9 mouse cellular contexts compared by ENCODE assay signal in genomic region chr7:135464689-135465259, GRCm38 (mm10). TPM values are rescaled to one million over a fixed set of nuclear protein-coding genes. Genes with fewer than 3 reads are reported as not detected.
DNase-seq lines count a peak whose midpoint lies in the region; ATAC-seq and TF ChIP-seq lines count a peak whose summit lies in the region.
"Had no signal": no experiment of that assay in that cellular context is flagged by ENCODE, and none has a peak within 500 bp of the region (broad histone marks: within the 10 kb centered on the region; RNA-seq: fewer than 3 reads in every experiment).

No protein-coding gene starts in this region.

- 35% methylated on average over 3 of the region's 3 CpGs for WGBS in kidney, adult 2 months
- 37% methylated on average over 3 of the region's 3 CpGs for WGBS in kidney, embryonic 15.5 days
- WGBS in hindbrain, embryonic 11.5 days = 40% methylated on average over 3 of the region's 3 CpGs
- 39% methylated on average over 3 of the region's 3 CpGs for WGBS in neural tube, embryonic 14.5 days

- H3K9me3 ChIP-seq in kidney, embryonic 15.5 days (replicated peaks) = no peaks in the 10 kb centered on the region
- H3K9me3 ChIP-seq in hindbrain, embryonic 11.5 days (ENCODE audit: control insufficient read depth, low read length) = no peaks in the 10 kb centered on the region
- no peaks in the 10 kb centered on the region for H3K9me3 ChIP-seq in neural tube, embryonic 14.5 days (ENCODE audit: control insufficient read depth, low read length)
- H3K9me3 ChIP-seq: liver, embryonic 13.5 days had no signal

- no peak overlapping the region for H3K4me3 ChIP-seq in kidney, adult 2 months (ENCODE audit: insufficient read depth, low read depth, low read length)
- H3K4me3 ChIP-seq in kidney, embryonic 15.5 days (replicated peaks) = no peak overlapping the region
- H3K4me3 ChIP-seq in hindbrain, embryonic 11.5 days (ENCODE audit: low read depth, low read length) = no peak overlapping the region
- H3K4me3 ChIP-seq in neural tube, embryonic 14.5 days (ENCODE audit: low read depth, low read length) = no peak overlapping the region
- H3K4me3 ChIP-seq: liver, embryonic 13.5 days had no signal

- DNase-seq in kidney, adult 2 months = peak; percentile 40
- peak; percentile 49 for DNase-seq in R1 (ENCODE audit: low read depth, low spot score)
- DNase-seq in hindbrain, embryonic 11.5 days (ENCODE audit: low spot score) = peak; percentile 80
- peak; percentile 35 to 58 for DNase-seq in left cerebral cortex, postnatal 36 days (ENCODE audit: low spot score in 2 of 2)
- no peak for DNase-seq in spleen, postnatal 4 days (ENCODE audit: low spot score in 2 of 2)
- DNase-seq: liver, embryonic 13.5 days had no signal

- H3K27me3 ChIP-seq in kidney, adult 2 months (replicated peaks; ENCODE audit: control insufficient read depth, insufficient read depth, low read length) = no peaks in the 10 kb centered on the region
- peaks cover 19% of the 10 kb centered on the region; the same call in 1 of the 2 replicates for H3K27me3 ChIP-seq in kidney, embryonic 15.5 days
- H3K27me3 ChIP-seq in hindbrain, embryonic 11.5 days (ENCODE audit: control insufficient read depth, insufficient read depth, low read length) = no peaks in the 10 kb centered on the region
- no peaks in the 10 kb centered on the region for H3K27me3 ChIP-seq in neural tube, embryonic 14.5 days (ENCODE audit: control insufficient read depth, insufficient read depth, low read length)

- no peaks in the 10 kb centered on the region for H3K4me1 ChIP-seq in kidney, adult 2 months (ENCODE audit: control insufficient read depth, insufficient read depth, low read length)
- peaks cover 9% of the 10 kb centered on the region for H3K4me1 ChIP-seq in kidney, embryonic 15.5 days
- no peaks in the 10 kb centered on the region for H3K4me1 ChIP-seq in hindbrain, embryonic 11.5 days (replicated peaks; ENCODE audit: control insufficient read depth, insufficient read depth, low read length)
- H3K4me1 ChIP-seq in neural tube, embryonic 14.5 days (ENCODE audit: control insufficient read depth, insufficient read depth, low read length) = no peaks in the 10 kb centered on the region
- H3K4me1 ChIP-seq: liver, embryonic 13.5 days had no signal

- no peak for TF ChIP-seq POLR2A in kidney, adult 2 months (IDR thresholded peaks at IDR 0.05; ENCODE audit: low read depth, low read length)

- no peak overlapping the region for H3K4me2 ChIP-seq in kidney, embryonic 15.5 days
- H3K4me2 ChIP-seq in hindbrain, embryonic 11.5 days (replicated peaks; ENCODE audit: low read depth, low read length) = no peak overlapping the region
- no peak overlapping the region for H3K4me2 ChIP-seq in neural tube, embryonic 14.5 days (ENCODE audit: low read depth, low read length)
- H3K4me2 ChIP-seq: liver, embryonic 13.5 days had no signal

- H3K9ac ChIP-seq in kidney, embryonic 15.5 days = no peak overlapping the region
- H3K9ac ChIP-seq in hindbrain, embryonic 11.5 days (ENCODE audit: low read depth, low read length) = no peak overlapping the region
- H3K9ac ChIP-seq in neural tube, embryonic 14.5 days (replicated peaks; ENCODE audit: low read depth, low read length) = no peak overlapping the region
- H3K9ac ChIP-seq: liver, embryonic 13.5 days had no signal

- no peak for ATAC-seq in kidney, embryonic 15.5 days (replicated peaks; ENCODE audit: low FRiP score)
- ATAC-seq in common myeloid progenitor, adult 5-6 weeks (replicated peaks; ENCODE audit: low read depth, poor library complexity, severe bottlenecking) = peak; percentile 63; the same call in 1 of the 2 replicates
- ATAC-seq in hindbrain, embryonic 11.5 days (ENCODE audit: low FRiP score) = no peak
- peak; percentile 81 for ATAC-seq in neural tube, embryonic 14.5 days (ENCODE audit: low read depth)

- no peak overlapping the region for H3K27ac ChIP-seq in kidney, adult 2 months (ENCODE audit: insufficient read depth, low read depth, low read length)
- H3K27ac ChIP-seq in kidney, embryonic 15.5 days = no peak overlapping the region
- no peak overlapping the region for H3K27ac ChIP-seq in hindbrain, embryonic 11.5 days (ENCODE audit: low read depth, low read length)
- no peak overlapping the region for H3K27ac ChIP-seq in neural tube, embryonic 14.5 days (ENCODE audit: low read depth, low read length)
- H3K27ac ChIP-seq: liver, embryonic 13.5 days had no signal

- H3K36me3 ChIP-seq in kidney, adult 2 months (ENCODE audit: control insufficient read depth, insufficient read depth, low read length) = no peaks in the 10 kb centered on the region
- no peaks in the 10 kb centered on the region for H3K36me3 ChIP-seq in kidney, embryonic 15.5 days
- no peaks in the 10 kb centered on the region for H3K36me3 ChIP-seq in hindbrain, embryonic 11.5 days (ENCODE audit: control insufficient read depth, insufficient read depth, low read length)
- H3K36me3 ChIP-seq in neural tube, embryonic 14.5 days (ENCODE audit: control insufficient read depth, insufficient read depth, low read length) = no peaks in the 10 kb centered on the region
- H3K36me3 ChIP-seq: liver, embryonic 13.5 days had no signal

- intact Hi-C loops in left cerebral cortex, postnatal 36 days (cut with DNase I) = loop anchor here (2.0 kb wide), 1 partner anchor 62 kb away; no protein-coding TSS in a partner anchor

- peak; percentile 71 for TF ChIP-seq CTCF in kidney, adult 2 months (conservative IDR thresholded peaks at IDR 0.05; ENCODE audit: insufficient read depth, insufficient read length, low read depth, low read length)

RNA-seq across cellular contexts. Expression of gene Foxi2, which starts 54.7 kb away (rescaled TPM):
- not detected in 2 replicates for polyA plus RNA-seq in kidney, adult 2 months (2012; rRNA removed)
- polyA plus RNA-seq in kidney, embryonic 15.5 days (2015; fragmentation: Nextera tagmentation; extraction: Ambion mirVana) = not detected in 2 replicates
- not detected in 2 replicates for total RNA-seq in common myeloid progenitor, adult 5-6 weeks (2017)
- polyA plus RNA-seq in hindbrain, embryonic 11.5 days (2014; fragmentation: Nextera tagmentation; extraction: Ambion mirVana) = 0.51 and 0.66 TPM in 2 replicates
- total RNA-seq in left cerebral cortex, postnatal 36 days (2021) = not detected
- not detected in 2 replicates for polyA plus RNA-seq in neural tube, embryonic 14.5 days (2014; fragmentation: Nextera tagmentation; extraction: Ambion mirVana)
- polyA plus RNA-seq: liver, embryonic 13.5 days had no signal

Comparison
In these comparisons a context has a peak if more than half of its experiments do, and no peak if none do; other contexts are left out.
1. DNase-seq: peak in kidney, adult 2 months (single experiment), R1 (single experiment), hindbrain, embryonic 11.5 days (single experiment) and left cerebral cortex, postnatal 36 days (2 of 2); none in spleen, postnatal 4 days (0 of 2).
2. ATAC-seq: peak in common myeloid progenitor, adult 5-6 weeks (single experiment) and neural tube, embryonic 14.5 days (single experiment); none in kidney, embryonic 15.5 days (single experiment) and hindbrain, embryonic 11.5 days (single experiment).